Mouse (Mus musculus): ENCODE measurements around the gene H2afy2.

DNA sequence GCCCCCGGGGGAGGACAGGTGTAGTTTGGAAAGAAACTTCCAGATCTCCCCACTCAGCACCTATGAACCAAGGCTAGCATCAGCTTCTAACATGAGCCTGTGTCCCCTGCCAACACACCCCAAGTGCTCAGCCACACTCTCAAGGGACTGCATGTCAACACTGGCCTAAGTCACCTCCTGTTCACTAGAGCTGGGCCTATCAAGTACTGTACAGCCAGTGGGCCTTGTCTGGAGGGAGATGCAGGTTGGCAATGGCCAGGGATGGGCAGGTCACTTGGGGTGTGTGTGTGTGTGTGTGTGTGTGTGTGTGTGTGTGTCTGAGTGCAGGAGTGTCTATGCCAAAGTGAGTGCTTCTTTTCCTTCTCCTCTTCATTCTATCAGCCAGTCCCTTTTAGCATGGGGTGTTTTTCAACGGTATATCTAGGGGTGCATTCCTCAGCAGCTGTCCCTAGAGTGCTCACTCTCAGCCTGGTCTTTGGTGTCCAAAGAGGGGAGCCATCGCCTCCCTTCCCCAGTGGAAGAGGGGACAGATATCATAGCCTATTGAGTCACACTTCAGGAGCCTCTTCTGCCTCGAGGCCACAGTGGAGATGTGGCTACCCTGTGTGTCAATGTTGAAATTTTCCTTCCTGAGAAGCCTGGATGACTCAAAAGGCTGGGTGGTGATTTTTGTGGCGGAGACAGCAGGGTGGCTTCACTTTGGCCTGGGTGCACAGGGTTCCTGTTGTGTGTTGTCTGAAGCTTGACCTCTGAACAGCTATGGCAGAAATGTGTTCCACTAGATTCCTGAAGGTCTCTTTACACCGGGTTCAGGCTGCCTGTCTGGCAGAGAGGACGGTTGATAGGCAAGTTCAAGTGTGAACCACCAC is 67.7 kb downstream of the H2afy2 start:
- TF ChIP-seq POLR2A (IDR thresholded peaks at IDR 0.05; ENCODE audit: control insufficient read depth, extremely low read depth, insufficient read depth, low read length, poor library complexity) (no peak), CTCF (IDR thresholded peaks at IDR 0.05; ENCODE audit: borderline replicate concordance, control insufficient read depth, extremely low read depth, insufficient read depth, low read length, poor library complexity) (no peak)

Measured in thymus, adult 2 months (tissue).